Mouse (Mus musculus) myocyte (in vitro differentiated cells): ENCODE measurements around the gene Ccdc40. TPM values are rescaled to one million over a fixed set of nuclear protein-coding genes. Genes with fewer than 3 reads are reported as not detected.

Experiments
- H3K27me3 ChIP-seq: one replicate; pipeline ENCODE4 v1.6.1; 2011; ENCODE audit not compliant: control insufficient read depth, insufficient read depth, insufficient read length
- H3K36me3 ChIP-seq: one replicate; pipeline ENCODE4 v1.6.1; 2011; ENCODE audit not compliant: control insufficient read depth, insufficient read depth
- H3K4me2 ChIP-seq: one replicate; pipeline ENCODE4 v1.6.1; 2011; ENCODE audit warnings: low read depth, control low read depth
- H3K4me3 ChIP-seq: one replicate; pipeline ENCODE4 v1.5.1; 2011; ENCODE audit warnings: mild to moderate bottlenecking, control low read depth, moderate library complexity
- H3K79me2 ChIP-seq: one replicate; pipeline ENCODE4 v1.6.1; 2011; ENCODE audit not compliant: control insufficient read depth, insufficient read depth
- H3ac ChIP-seq: one replicate; pipeline ENCODE4 v1.6.1; 2011; ENCODE audit not compliant: control insufficient read depth, insufficient read length
- CEBPB ChIP-seq: IDR thresholded peaks from 2 replicates; pipeline ENCODE4 v1.6.1; 2011; ENCODE audit warnings: mild to moderate bottlenecking, moderate library complexity; ENCODE audit not compliant: poor library complexity, insufficient read depth, severe bottlenecking
- E2F4 ChIP-seq: IDR thresholded peaks from one replicate; pipeline ENCODE4 v1.6.1; 2011; ENCODE audit warnings: mild to moderate bottlenecking, control low read depth, moderate library complexity; ENCODE audit not compliant: insufficient read depth
- MAX ChIP-seq: IDR thresholded peaks from one replicate; pipeline ENCODE4 v1.6.1; 2011; ENCODE audit warnings: low read depth, mild to moderate bottlenecking, control low read depth
- MYOD1 ChIP-seq, 3 experiments: IDR thresholded peaks; one replicate each; pipeline ENCODE4 v1.6.1; 2011; ENCODE audit warnings: control low read depth in 2 of 3, low read depth in 2 of 3, mild to moderate bottlenecking in 2 of 3, moderate library complexity in 1 of 3; ENCODE audit not compliant: insufficient read length in 2 of 3, control insufficient read depth in 1 of 3
- MYOG ChIP-seq, 3 experiments: IDR thresholded peaks; one replicate each; pipeline ENCODE4 v1.6.1; 2011; ENCODE audit warnings: control low read depth in 2 of 3, low read depth in 2 of 3, mild to moderate bottlenecking in 2 of 3; ENCODE audit not compliant: insufficient read length in 2 of 3, control insufficient read depth in 1 of 3, insufficient read depth in 1 of 3
- POLR2A ChIP-seq: IDR thresholded peaks from one replicate; pipeline ENCODE4 v1.6.1; 2011; ENCODE audit warnings: low read depth, mild to moderate bottlenecking, control low read depth, moderate library complexity; ENCODE audit not compliant: insufficient read length
- POLR2AphosphoS2 ChIP-seq: IDR thresholded peaks from one replicate; pipeline ENCODE4 v1.6.1; 2011; ENCODE audit warnings: low read depth, control low read depth; ENCODE audit not compliant: insufficient read length
- REST ChIP-seq: IDR thresholded peaks from one replicate; pipeline ENCODE4 v1.6.1; 2011; ENCODE audit warnings: mild to moderate bottlenecking, control low read depth, moderate library complexity; ENCODE audit not compliant: insufficient read depth, insufficient read length
- SRF ChIP-seq: IDR thresholded peaks from one replicate; pipeline ENCODE4 v1.6.1; 2011; ENCODE audit warnings: low read depth; ENCODE audit not compliant: control insufficient read depth, insufficient read length
- TCF12 ChIP-seq: IDR thresholded peaks from one replicate; pipeline ENCODE4 v1.6.1; 2011; ENCODE audit warnings: mild to moderate bottlenecking, control low read depth; ENCODE audit not compliant: poor library complexity, insufficient read depth, severe bottlenecking
- TCF3 ChIP-seq: IDR thresholded peaks from one replicate; pipeline ENCODE4 v1.6.1; 2011; ENCODE audit warnings: low read depth, control low read depth; ENCODE audit not compliant: insufficient read length
- USF1 ChIP-seq: IDR thresholded peaks from one replicate; pipeline ENCODE4 v1.6.1; 2011; ENCODE audit warnings: low read depth, mild to moderate bottlenecking, control low read depth, moderate library complexity
- polyA plus RNA-seq: library from polyadenylated mRNA; unstranded; fragments of >200 nt; fragmentation: generic; extraction: Trizol; gene quantifications from one replicate; pipeline ENCODE4 v1.2.1, GENCODE M21; 2012; ENCODE audit warnings: missing spikeins

The Ccdc40 gene
- polyA plus RNA-seq, 1 experiment = 0.07 TPM

- H3K36me3 ChIP-seq = no peaks in the 10 kb centered on the region
- H3K4me2 ChIP-seq = no peak overlapping the region
- H3K79me2 ChIP-seq = no peaks in the 10 kb centered on the region
- no peaks in the 10 kb centered on the region for H3K27me3 ChIP-seq
- H3K4me3 ChIP-seq = no peak overlapping the region
- no peak for TF ChIP-seq MYOD1 (IDR thresholded peaks at IDR 0.05; ENCODE audit: control insufficient read depth in 1 of 3, insufficient read length in 2 of 3, low read depth in 2 of 3)
- no peak for TF ChIP-seq POLR2A
- no peak overlapping the region for H3ac ChIP-seq
Observed at GRCm38 (mm10) chr11:119198564-119199232, 29.7 kb upstream of the Ccdc40 start.

DNA sequence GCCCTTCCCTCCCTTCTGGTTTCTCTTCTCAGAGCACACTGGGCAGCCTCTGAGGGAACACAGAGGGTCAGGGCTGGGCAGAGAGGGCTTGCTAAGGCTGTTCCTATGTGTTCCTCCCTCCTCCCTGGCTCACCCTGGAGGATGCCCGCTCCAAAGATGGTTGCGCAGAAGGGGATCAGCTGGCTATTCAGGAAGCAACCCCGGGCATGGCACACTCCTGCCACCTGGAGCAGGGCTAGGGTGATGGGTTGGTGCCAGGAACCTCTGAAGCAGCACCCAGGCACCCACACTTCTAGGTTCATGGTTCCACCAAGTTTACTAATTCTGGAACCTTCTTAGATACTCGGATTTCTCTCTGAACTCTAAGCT lies 29.2 kb upstream of the Ccdc40 start:
- Histone ChIP-seq H3K79me2 (no peaks in the 10 kb centered on the region), H3K4me2 (no peak overlapping the region), H3K27me3 (no peaks in the 10 kb centered on the region), H3K36me3 (no peaks in the 10 kb centered on the region), H3ac (no peak overlapping the region), H3K4me3 (no peak overlapping the region)
- TF ChIP-seq TCF3 (no peak), USF1 (no peak), TCF12 (no peak), MYOD1 (IDR thresholded peaks at IDR 0.05; ENCODE audit: control insufficient read depth in 1 of 3, insufficient read length in 2 of 3, low read depth in 2 of 3) (no peak), SRF (no peak), REST (no peak), POLR2AphosphoS2 (no peak), E2F4 (no peak), MYOG (IDR thresholded peaks at IDR 0.05; ENCODE audit: control insufficient read depth in 1 of 3, insufficient read depth in 1 of 3, insufficient read length in 2 of 3, low read depth in 2 of 3) (no peak), POLR2A (no peak)

- Histone ChIP-seq H3ac (no peak overlapping the region), H3K36me3 (no peaks in the 10 kb centered on the region), H3K79me2 (no peaks in the 10 kb centered on the region), H3K4me3 (no peak overlapping the region), H3K27me3 (no peaks in the 10 kb centered on the region), H3K4me2 (no peak overlapping the region)
- TF ChIP-seq MYOG (IDR thresholded peaks at IDR 0.05; ENCODE audit: control insufficient read depth in 1 of 3, insufficient read depth in 1 of 3, insufficient read length in 2 of 3, low read depth in 2 of 3) (no peak), REST (no peak), USF1 (no peak), E2F4 (no peak), POLR2AphosphoS2 (no peak), SRF (peak; percentile 8), TCF12 (no peak)
Observed at GRCm38 (mm10) chr11:119203423-119203822, 24.9 kb upstream of the Ccdc40 start.

DNA sequence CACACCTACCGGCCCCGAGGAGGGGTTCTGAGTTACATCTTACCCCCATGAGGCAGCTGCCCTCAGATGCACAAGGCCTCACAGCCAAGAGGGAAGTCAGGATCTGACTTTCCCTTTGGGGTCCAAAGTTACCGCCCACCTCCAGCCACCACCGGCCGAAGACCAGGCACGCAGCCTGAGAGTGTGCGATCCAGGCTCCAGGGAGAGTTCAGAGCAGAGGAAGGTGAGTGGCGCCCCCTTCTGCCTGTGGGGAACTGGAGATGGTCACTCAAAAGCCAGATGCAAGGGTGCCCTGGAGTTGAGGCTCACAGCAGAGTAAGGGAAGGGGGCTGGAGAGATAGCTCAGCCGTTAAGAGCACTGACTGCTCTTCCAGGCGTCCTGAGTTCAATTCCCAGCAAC lies 22.6 kb upstream of the Ccdc40 start:
- Histone ChIP-seq H3K27me3 (no peaks in the 10 kb centered on the region), H3K79me2 (no peaks in the 10 kb centered on the region), H3K4me2 (no peak overlapping the region), H3ac (no peak overlapping the region), H3K4me3 (no peak overlapping the region), H3K36me3 (no peaks in the 10 kb centered on the region)
- TF ChIP-seq REST = no peak
- TF ChIP-seq MYOD1 (IDR thresholded peaks at IDR 0.05; ENCODE audit: control insufficient read depth in 1 of 3, insufficient read length in 2 of 3, low read depth in 2 of 3) = no peak
- no peak for TF ChIP-seq SRF
- no peak for TF ChIP-seq TCF12
- no peak for TF ChIP-seq USF1
- TF ChIP-seq MYOG (IDR thresholded peaks at IDR 0.05; ENCODE audit: control insufficient read depth in 1 of 3, insufficient read depth in 1 of 3, insufficient read length in 2 of 3, low read depth in 2 of 3) = no peak
- TF ChIP-seq POLR2A = no peak
- TF ChIP-seq MAX = no peak
- TF ChIP-seq CEBPB = no peak
- TF ChIP-seq TCF3 = no peak
- TF ChIP-seq E2F4 = no peak
- no peak for TF ChIP-seq POLR2AphosphoS2

DNA sequence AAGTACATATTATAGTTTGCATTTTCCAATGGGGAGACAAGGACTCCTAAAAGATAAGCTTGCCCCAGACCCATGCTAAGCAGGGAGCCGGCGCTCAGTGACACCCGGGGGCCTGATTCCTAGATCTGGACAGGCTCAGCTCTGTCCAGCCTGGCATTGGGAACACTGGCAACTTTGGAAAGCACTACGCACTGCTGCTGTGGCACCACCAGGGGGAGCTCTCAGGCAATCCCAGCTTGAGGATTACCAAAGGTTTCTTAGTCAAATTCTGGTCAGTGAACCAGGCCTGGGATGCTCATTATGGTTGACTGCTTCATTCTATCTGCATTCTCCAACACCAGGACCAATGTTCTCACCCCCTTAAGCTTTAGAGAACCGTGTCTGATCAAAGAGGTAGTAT lies 21.8 kb upstream of the Ccdc40 start:
- H3K36me3 ChIP-seq = no peaks in the 10 kb centered on the region
- no peak overlapping the region for H3K4me2 ChIP-seq
- H3K27me3 ChIP-seq = no peaks in the 10 kb centered on the region
- H3K4me3 ChIP-seq = no peak overlapping the region
- H3K79me2 ChIP-seq = no peaks in the 10 kb centered on the region
- no peak overlapping the region for H3ac ChIP-seq
- TF ChIP-seq E2F4 (no peak), REST (no peak), USF1 (no peak), POLR2A (no peak), POLR2AphosphoS2 (no peak), MAX (no peak), MYOG (IDR thresholded peaks at IDR 0.05; ENCODE audit: control insufficient read depth in 1 of 3, insufficient read depth in 1 of 3, insufficient read length in 2 of 3, low read depth in 2 of 3) (no peak), CEBPB (no peak)
